Mouse (Mus musculus) megakaryocyte, adult 5-6 weeks (primary cell): Measurements from ENCODE around the gene Zfp316. TPM values are rescaled to one million over a fixed set of nuclear protein-coding genes. Genes with fewer than 3 reads are reported as not detected.

Source experiments
- ATAC-seq: 2 replicates; pipeline ENCODE4 v1.8.0; 2016; ENCODE audit warnings: mild to moderate bottlenecking, inconsistent platforms; ENCODE audit not compliant: poor library complexity, severe bottlenecking
- total RNA-seq, 2 experiments: library from RNA; stranded (forward) in 1 of 2; stranded (reverse) in 1 of 2; fragments of 153-499, 151-499 nt in 1 of 2; fragments of 221-1000, 200-1000 nt in 1 of 2; gene quantifications; 2 replicates each; pipeline versions ENCODE4 v1.2.3 to v1.2.4; 2015 to 2017

Gene Zfp316
- total RNA-seq, 2 experiments from 2014 or later: 0.47 to 1.2 TPM

- ATAC-seq: peak; percentile 62
Observed at GRCm38 (mm10) chr5:143287774-143288328, 18.0 kb upstream of the Zfp316 start.

GRCm38 (mm10) chr5:143284762-143285161 is 14.9 kb upstream of the Zfp316 start:
- no peak for ATAC-seq

GRCm38 (mm10) chr5:143279247-143279646 is 9.4 kb upstream of the Zfp316 start:
- no peak for ATAC-seq

- no peak for ATAC-seq
Observed at GRCm38 (mm10) chr5:143275761-143276160, 5.9 kb upstream of the Zfp316 start.

GRCm38 (mm10) chr5:143272540-143273330 is 2.9 kb upstream of the Zfp316 start:
- peak; percentile 20; the same call in 1 of the 2 replicates for ATAC-seq

- peak; percentile 25; the same call in 1 of the 2 replicates for ATAC-seq
Observed at GRCm38 (mm10) chr5:143272108-143272507, 2.3 kb upstream of the Zfp316 start.

GRCm38 (mm10) chr5:143271642-143272041 is 1.8 kb upstream of the Zfp316 start:
- no peak for ATAC-seq

GRCm38 (mm10) chr5:143270151-143270519 is 313 bp upstream of the Zfp316 start:
- peak; percentile 16; the same call in 1 of the 2 replicates for ATAC-seq

GRCm38 (mm10) chr5:143268985-143269362 is 848 bp downstream of the Zfp316 start:
- ATAC-seq: no peak

- ATAC-seq: no peak
Observed at GRCm38 (mm10) chr5:143266794-143267193, 3.0 kb downstream of the Zfp316 start.

- ATAC-seq: no peak
Observed at GRCm38 (mm10) chr5:143265409-143265808, 4.4 kb downstream of the Zfp316 start.

GRCm38 (mm10) chr5:143264689-143265088 is 5.1 kb downstream of the Zfp316 start:
- no peak for ATAC-seq

- no peak for ATAC-seq
Observed at GRCm38 (mm10) chr5:143261636-143262035, 8.2 kb downstream of the Zfp316 start.

- no peak for ATAC-seq
Observed at GRCm38 (mm10) chr5:143255802-143256201, 14.0 kb downstream of the Zfp316 start.

- ATAC-seq: no peak
Observed at GRCm38 (mm10) chr5:143255131-143255519, 14.7 kb downstream of the Zfp316 start.

- ATAC-seq: no peak
Observed at GRCm38 (mm10) chr5:143254487-143255130, 15.2 kb downstream of the Zfp316 start.

- ATAC-seq: 0 out of 2 replicates have a peak, but pooled peaks have one; percentile 24
Observed at GRCm38 (mm10) chr5:143253881-143254486, 15.8 kb downstream of the Zfp316 start.

- no peak for ATAC-seq
Observed at GRCm38 (mm10) chr5:143253186-143253880, 16.5 kb downstream of the Zfp316 start.

- ATAC-seq: no peak
Observed at GRCm38 (mm10) chr5:143252791-143253185, 17.0 kb downstream of the Zfp316 start.

GRCm38 (mm10) chr5:143252039-143252438 is 17.8 kb downstream of the Zfp316 start:
- ATAC-seq: no peak

- no peak for ATAC-seq
Observed at GRCm38 (mm10) chr5:143244926-143245325, 24.9 kb downstream of the Zfp316 start.
